Mouse (Mus musculus) MEL (cell line): ENCODE data around the gene Sox5.

Experiments used
- CHD1 ChIP-seq: IDR thresholded peaks from 2 replicates; pipeline ENCODE4 v1.6.1; 2012; ENCODE audit warnings: low read depth, mild to moderate bottlenecking, inconsistent platforms, low read length, improper control_type of control experiment
- ELF1 ChIP-seq: IDR thresholded peaks from 2 replicates; pipeline ENCODE4 v1.6.1; 2014; ENCODE audit warnings: low read depth, mild to moderate bottlenecking, inconsistent platforms, low read length, improper control_type of control experiment, moderate library complexity
- EP300 ChIP-seq, 2 experiments: IDR thresholded peaks; 2 replicates each; pipeline ENCODE4 v1.6.1; 2011; ENCODE audit warnings: improper control_type of control experiment in 2 of 2, low read length in 2 of 2, low read depth in 1 of 2, mild to moderate bottlenecking in 1 of 2
- POLR2A ChIP-seq, 2 experiments: IDR thresholded peaks; 2 replicates each; pipeline ENCODE4 v1.6.1; 2011 to 2012; ENCODE audit warnings: low read length in 2 of 2, mild to moderate bottlenecking in 2 of 2, control low read depth in 1 of 2, improper control_type of control experiment in 1 of 2, low read depth in 1 of 2, moderate library complexity in 1 of 2; ENCODE audit not compliant: control insufficient read depth in 1 of 2, insufficient read depth in 1 of 2, poor library complexity in 1 of 2
- POLR2AphosphoS5 ChIP-seq: IDR thresholded peaks from 2 replicates; pipeline ENCODE4 v1.6.1; 2012; ENCODE audit warnings: low read depth, borderline replicate concordance, mild to moderate bottlenecking, inconsistent platforms, low read length, moderate library complexity, mixed read lengths
- RCOR1 ChIP-seq: IDR thresholded peaks from 2 replicates; pipeline ENCODE4 v1.6.1; 2012; ENCODE audit warnings: low read depth, mild to moderate bottlenecking, inconsistent platforms, low read length, improper control_type of control experiment
- TBP ChIP-seq: IDR thresholded peaks from 2 replicates; pipeline ENCODE4 v1.8.0; 2011; ENCODE audit warnings: low read depth, low read length, improper control_type of control experiment

DNA sequence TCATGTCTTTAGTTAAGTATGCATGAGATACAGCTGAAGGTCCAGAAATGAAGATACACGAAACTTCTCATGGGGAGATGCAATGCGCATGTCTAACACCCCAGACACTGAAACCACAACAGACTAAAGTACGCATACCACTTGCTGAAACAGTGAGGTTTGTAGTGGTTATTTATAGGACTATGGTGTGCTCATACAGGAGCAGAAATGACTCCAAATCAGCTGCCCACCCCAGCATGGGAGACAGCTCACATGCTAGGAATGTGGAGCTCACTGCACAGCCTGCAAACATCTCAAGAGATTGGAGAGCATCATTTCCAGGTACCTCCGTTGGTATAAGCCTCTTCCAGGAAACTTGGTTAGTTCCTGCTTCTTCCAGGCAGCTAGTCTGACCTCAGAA, 178.9 kb downstream of the Sox5 start:
- TF ChIP-seq ELF1: no peak
- no peak for TF ChIP-seq POLR2AphosphoS5
- no peak for TF ChIP-seq POLR2A (IDR thresholded peaks at IDR 0.05; ENCODE audit: control insufficient read depth in 1 of 2, insufficient read depth in 1 of 2, low read depth in 1 of 2, low read length in 2 of 2, poor library complexity in 1 of 2)
- no peak for TF ChIP-seq EP300 (IDR thresholded peaks at IDR 0.05; ENCODE audit: low read depth in 1 of 2, low read length in 2 of 2)
- TF ChIP-seq CHD1: no peak
- TF ChIP-seq TBP: no peak
- no peak for TF ChIP-seq RCOR1
